Mouse (Mus musculus) E14TG2a.4 (cell line): ENCODE measurements around the gene Ubald1.

Source experiments
- H3K27me3 ChIP-seq: 2 replicates; pipeline ENCODE4 v1.6.1; 2014; ENCODE audit warnings: low read length, control low read depth; ENCODE audit not compliant: insufficient read depth
- H3K36me3 ChIP-seq: 2 replicates; pipeline ENCODE4 v1.6.1; 2014; ENCODE audit warnings: low read length, control low read depth; ENCODE audit not compliant: insufficient read depth
- H3K4me1 ChIP-seq: replicated peaks from 2 replicates; pipeline ENCODE4 v1.6.1; 2014; ENCODE audit warnings: low read depth, low read length, control low read depth
- H3K4me3 ChIP-seq: replicated peaks from 2 replicates; pipeline ENCODE4 v1.5.1; 2014; ENCODE audit warnings: mild to moderate bottlenecking, low read length
- H3K9me3 ChIP-seq: 2 replicates; pipeline ENCODE4 v1.6.1; 2014; ENCODE audit warnings: low read length, control low read depth
- CTCF ChIP-seq: conservative IDR thresholded peaks from 2 replicates; pipeline ENCODE4 v1.5.1; 2014; ENCODE audit warnings: low read length
- NANOG ChIP-seq: IDR thresholded peaks from 2 replicates; pipeline ENCODE4 v1.6.1; 2014; ENCODE audit warnings: borderline replicate concordance, low read length, mixed read lengths
- POU5F1 ChIP-seq: IDR thresholded peaks from 2 replicates; pipeline ENCODE4 v1.6.1; 2014; ENCODE audit warnings: low read length, borderline replicate concordance

The Ubald1 gene

GRCm38 (mm10) chr16:4896249-4897027 lies 16.3 kb upstream of the Ubald1 start:
- Histone ChIP-seq H3K36me3 (peaks cover 2% of the 10 kb centered on the region), H3K27me3 (no peaks in the 10 kb centered on the region), H3K9me3 (no peaks in the 10 kb centered on the region), H3K4me3 (no peak overlapping the region), H3K4me1 (peaks cover 83% of the 10 kb centered on the region)
- TF ChIP-seq POU5F1: no peak
- no peak for TF ChIP-seq NANOG
- no peak for TF ChIP-seq CTCF

GRCm38 (mm10) chr16:4894201-4894908 lies 14.2 kb upstream of the Ubald1 start:
- Histone ChIP-seq H3K9me3 (no peaks in the 10 kb centered on the region), H3K4me3 (0 out of 2 replicates have a peak overlapping the region, but pooled peaks have one; percentile 8), H3K27me3 (no peaks in the 10 kb centered on the region), H3K4me1 (peaks cover 81% of the 10 kb centered on the region), H3K36me3 (peaks cover 9% of the 10 kb centered on the region)
- TF ChIP-seq NANOG (no peak), POU5F1 (no peak)

GRCm38 (mm10) chr16:4892171-4892570 lies 12.1 kb upstream of the Ubald1 start:
- no peak for TF ChIP-seq CTCF
- TF ChIP-seq POU5F1: no peak
- no peak for TF ChIP-seq NANOG
- no peaks in the 10 kb centered on the region for H3K9me3 ChIP-seq
- H3K36me3 ChIP-seq: peaks cover 15% of the 10 kb centered on the region

GRCm38 (mm10) chr16:4890201-4890709 lies 10.1 kb upstream of the Ubald1 start:
- no peak for TF ChIP-seq CTCF
- no peak for TF ChIP-seq POU5F1
- TF ChIP-seq NANOG: no peak
- H3K4me3 ChIP-seq: no peak overlapping the region

More at GRCm38 (mm10) chr16:4892171-4892570, 12.1 kb upstream of the Ubald1 start:
- Histone ChIP-seq H3K27me3 (no peaks in the 10 kb centered on the region), H3K4me3 (no peak overlapping the region), H3K4me1 (peaks cover 83% of the 10 kb centered on the region)

GRCm38 (mm10) chr16:4886690-4887020 lies 6.5 kb upstream of the Ubald1 start:
- Histone ChIP-seq H3K27me3 (no peaks in the 10 kb centered on the region), H3K36me3 (peaks cover 23% of the 10 kb centered on the region), H3K9me3 (no peaks in the 10 kb centered on the region), H3K4me3 (peak overlapping the region; percentile 94), H3K4me1 (peaks cover 73% of the 10 kb centered on the region)
- TF ChIP-seq POU5F1 (no peak), NANOG (no peak), CTCF (no peak)

More at GRCm38 (mm10) chr16:4890201-4890709, 10.1 kb upstream of the Ubald1 start:
- H3K36me3 ChIP-seq: peaks cover 15% of the 10 kb centered on the region
- H3K4me1 ChIP-seq: peaks cover 75% of the 10 kb centered on the region
- H3K27me3 ChIP-seq: no peaks in the 10 kb centered on the region
- no peaks in the 10 kb centered on the region for H3K9me3 ChIP-seq

- Histone ChIP-seq H3K4me3 (peak within 1 kb of the TSS; percentile 94), H3K36me3 (peaks cover 18% of the 10 kb centered on the region), H3K9me3 (no peaks in the 10 kb centered on the region), H3K4me1 (peaks cover 79% of the 10 kb centered on the region), H3K27me3 (no peaks in the 10 kb centered on the region)
- TF ChIP-seq POU5F1: no peak
- no peak for TF ChIP-seq NANOG
- TF ChIP-seq CTCF: no peak
Measured at GRCm38 (mm10) chr16:4885760-4886689, 5.9 kb upstream of the Ubald1 start, which contains the start of gene Mgrn1. Gene Mgrn1 (plus strand): TSS chr16:4886249.

- Histone ChIP-seq H3K9me3 (no peaks in the 10 kb centered on the region), H3K36me3 (peaks cover 16% of the 10 kb centered on the region), H3K4me3 (peak overlapping the region; percentile 77), H3K27me3 (no peaks in the 10 kb centered on the region), H3K4me1 (peaks cover 71% of the 10 kb centered on the region)
- TF ChIP-seq NANOG (no peak), POU5F1 (no peak), CTCF (no peak)
Measured at GRCm38 (mm10) chr16:4884930-4885329, 4.8 kb upstream of the Ubald1 start.
